Mouse (Mus musculus): ENCODE results near the gene Nradd. TPM values are rescaled to one million over a fixed set of nuclear protein-coding genes. Genes with fewer than 3 reads are reported as not detected.

Gene Nradd
- total RNA-seq (2021) = 10 to 100 TPM; 11.0 to 14.0 TPM
- long read RNA-seq, experiment 1, transcript Nradd-201 (5 exons, 1,223 nt) = major isoform, 7 of 10 reads
- long read RNA-seq, experiment 1, partial matches to known transcripts = 0 of 10 reads
- long read RNA-seq, experiment 1, other reads (novel, unspliced or antisense) = 3 of 10 reads
- long read RNA-seq, experiment 2, transcript Nradd-201 (5 exons, 1,223 nt) = major isoform, 25 of 31 reads
- long read RNA-seq, experiment 2, partial matches to known transcripts = 0 of 31 reads
- long read RNA-seq, experiment 2, other reads (novel, unspliced or antisense) = 6 of 31 reads

DNA sequence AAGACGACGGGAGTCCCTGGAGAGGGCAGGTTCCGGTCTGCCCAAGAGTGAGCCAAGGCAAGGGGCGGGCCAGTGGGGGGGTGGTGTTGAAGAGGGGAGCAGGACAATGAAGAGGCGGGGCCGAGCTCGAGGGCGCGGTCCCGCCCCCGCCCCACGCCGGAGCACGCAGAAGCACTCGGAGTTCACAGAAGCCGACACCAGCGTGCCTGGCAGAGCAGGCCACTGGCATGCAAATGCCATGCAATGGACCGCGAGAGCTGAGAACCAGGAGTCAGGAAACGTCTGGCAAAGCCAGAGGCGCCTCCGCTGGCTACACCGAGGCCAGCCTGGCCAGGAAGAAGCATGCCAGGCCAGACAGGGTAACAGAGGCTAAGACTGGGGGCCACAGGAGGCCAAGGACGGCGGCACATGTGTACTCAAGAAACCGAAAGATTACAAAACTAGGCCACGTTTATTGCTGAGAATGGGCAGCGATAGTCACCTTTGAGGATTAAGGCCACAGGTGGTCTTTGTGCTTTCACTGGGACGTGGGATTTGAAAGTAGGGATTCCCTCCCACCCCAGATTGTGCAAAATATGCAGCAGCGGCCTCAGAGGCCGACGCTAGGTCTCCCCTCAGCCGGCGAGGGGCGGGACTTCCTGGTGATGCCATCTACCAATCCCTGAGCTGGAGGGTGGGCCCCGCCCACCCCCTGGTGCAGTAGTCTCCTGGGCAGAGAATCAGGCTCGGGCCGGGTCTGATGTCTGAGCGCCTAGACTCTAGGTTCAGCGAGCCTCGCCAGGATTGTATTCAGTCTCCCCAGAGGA is at the start of gene Nradd:
Nradd (minus strand) TSS at position 92 of the 806 bp plus-strand sequence.
- peak; percentile 80 to 83 for DNase-seq (ENCODE audit: low spot score in 2 of 2)

DNA sequence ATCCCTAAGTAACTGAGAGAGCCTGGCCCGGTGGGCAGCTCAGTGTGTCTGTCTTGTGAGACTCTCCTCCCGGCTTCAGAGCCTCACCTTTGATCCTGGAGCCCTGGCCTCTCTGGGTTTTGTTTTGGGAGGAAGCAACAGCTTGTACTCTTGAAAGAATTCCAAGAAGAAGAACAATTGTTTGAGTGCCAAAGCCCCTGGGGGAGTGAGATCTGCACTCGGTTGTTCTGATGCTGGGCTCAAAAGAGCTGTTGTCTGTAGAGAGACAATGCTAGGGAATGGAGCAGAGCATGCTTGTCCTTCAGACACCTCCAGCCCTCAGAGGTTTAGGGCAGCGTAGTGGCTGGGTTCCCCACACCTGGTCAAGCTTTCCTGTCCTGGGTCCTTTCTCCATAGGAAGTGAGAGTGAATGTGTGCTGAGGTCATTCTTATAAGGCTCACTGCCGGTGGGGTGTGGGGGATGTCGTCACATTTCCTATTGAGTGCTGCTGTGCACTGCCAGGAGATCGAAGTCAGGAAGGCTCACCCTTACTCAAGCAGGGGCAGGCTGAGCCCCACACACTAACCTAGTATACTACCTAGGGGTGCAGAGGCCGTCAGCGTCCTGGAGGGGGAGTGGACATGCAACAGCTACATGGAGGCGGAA is 49.0 kb upstream of the Nradd start:
- DNase-seq (ENCODE audit: low spot score in 2 of 2) = no peak

DNA sequence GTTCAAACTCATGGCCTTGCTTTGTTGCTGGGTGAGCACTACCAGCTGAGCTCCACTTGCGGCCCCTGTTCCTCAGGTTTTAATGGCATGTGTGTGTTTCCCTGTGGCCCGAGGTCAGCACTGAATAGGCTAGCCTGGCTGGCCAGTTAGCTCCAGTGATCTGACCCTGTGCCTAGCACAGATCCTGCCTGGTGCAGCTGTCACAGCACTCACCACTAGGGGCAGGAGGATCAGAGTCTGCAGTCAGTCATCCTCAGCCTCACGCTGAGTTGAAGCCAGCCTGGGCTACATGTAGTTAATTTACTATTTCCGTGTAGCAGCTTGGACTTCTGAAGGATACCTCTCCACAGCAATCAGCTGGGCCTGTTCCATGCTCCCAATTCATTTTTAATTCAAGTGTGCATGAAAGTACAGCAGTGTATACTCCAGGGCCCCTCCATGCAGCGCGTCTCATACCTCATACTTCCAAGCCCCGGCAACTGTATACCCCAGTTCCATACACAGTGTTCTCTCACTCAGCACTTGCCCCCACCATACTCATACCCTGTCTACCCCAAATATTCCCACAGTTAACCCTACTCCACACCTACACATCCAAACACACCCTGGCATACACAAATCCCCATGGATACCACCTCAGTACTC is 48.3 kb upstream of the Nradd start:
- DNase-seq (ENCODE audit: low spot score in 2 of 2) = no peak

DNA sequence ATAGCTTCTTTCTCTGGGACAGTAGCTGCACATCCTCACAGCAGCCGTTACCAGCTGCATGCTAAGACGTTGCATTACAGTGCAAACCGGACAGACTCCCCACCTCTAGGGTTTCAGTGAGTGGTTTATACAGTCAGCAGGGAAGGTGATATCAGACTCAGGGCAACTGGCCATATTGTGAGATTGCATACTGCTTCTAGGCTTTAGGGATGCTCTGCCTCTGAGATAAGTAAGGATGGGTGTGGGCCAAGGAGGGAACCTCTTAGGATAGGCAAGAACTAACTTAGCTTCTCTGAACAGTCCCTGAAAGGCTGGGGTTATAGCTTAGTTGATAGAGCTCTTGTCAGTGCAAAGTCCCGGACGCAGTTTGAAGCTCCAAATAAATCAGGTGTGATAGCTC is 45.5 kb upstream of the Nradd start:
- DNase-seq (ENCODE audit: low spot score in 2 of 2) = no peak

DNA sequence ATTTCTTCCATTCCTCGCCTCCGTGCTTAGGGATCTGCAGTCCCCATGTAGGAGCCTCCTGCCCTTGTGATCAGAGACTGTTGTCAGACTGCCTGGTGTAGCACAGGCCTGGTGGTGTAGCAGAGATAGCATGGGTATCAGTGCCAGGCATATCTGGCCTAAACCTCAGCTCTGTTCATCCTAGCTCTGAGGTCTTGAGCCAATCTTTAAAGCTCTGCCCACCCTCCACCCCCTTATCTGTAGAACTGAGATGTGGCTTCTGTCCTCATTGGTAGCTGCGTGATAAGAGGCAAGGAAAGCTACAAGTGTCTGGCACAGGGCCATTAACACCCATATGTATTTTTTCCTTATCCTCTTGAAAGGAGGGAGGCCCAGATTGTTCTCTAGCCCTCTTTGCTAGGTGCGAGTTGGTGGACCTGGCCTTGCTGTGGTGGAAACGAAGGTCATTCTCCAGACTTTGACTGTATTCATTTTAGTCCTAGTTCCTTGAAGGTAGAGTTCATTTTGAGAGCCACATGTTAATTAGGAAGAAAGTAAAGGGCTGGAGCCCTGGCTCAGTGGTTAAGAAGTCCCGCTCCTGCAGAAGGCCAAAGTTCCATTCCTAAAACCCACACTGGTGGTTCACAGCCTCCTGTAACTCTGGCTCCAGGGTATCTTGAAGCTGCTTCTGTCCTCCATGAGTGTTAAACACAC is 44.5 kb upstream of the Nradd start:
- DNase-seq (ENCODE audit: low spot score in 2 of 2) = no peak

DNA sequence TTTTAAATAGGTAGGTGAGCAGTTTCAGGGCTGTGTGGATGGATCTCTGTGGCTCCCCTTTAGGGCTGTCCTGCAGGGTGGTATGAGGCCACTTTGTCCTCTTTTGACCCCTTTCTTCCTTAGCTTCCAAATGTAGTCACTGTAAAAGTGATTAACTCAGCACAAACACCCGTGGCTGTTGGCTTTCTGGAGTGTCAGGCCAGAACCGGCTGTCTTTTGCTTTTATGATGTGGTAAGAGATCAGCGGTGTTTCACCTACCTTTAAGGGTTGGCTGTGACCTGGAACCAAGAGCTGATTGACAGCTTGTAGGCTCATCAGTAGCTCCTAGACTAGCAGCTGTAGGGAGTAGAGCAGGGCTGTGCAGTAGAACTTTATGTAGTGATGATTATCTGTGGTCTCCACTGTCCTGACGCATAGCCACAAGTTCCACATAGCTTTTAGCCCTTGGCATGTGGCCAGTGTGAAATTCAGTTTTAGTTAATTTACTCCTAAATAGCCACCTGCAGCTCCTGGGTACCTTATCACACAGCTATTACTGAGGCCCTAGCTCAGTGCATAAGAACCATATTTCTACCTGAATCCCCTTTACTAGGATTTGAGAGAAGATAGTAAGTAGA is 43.1 kb upstream of the Nradd start:
- no peak for DNase-seq (ENCODE audit: low spot score in 2 of 2)

DNA sequence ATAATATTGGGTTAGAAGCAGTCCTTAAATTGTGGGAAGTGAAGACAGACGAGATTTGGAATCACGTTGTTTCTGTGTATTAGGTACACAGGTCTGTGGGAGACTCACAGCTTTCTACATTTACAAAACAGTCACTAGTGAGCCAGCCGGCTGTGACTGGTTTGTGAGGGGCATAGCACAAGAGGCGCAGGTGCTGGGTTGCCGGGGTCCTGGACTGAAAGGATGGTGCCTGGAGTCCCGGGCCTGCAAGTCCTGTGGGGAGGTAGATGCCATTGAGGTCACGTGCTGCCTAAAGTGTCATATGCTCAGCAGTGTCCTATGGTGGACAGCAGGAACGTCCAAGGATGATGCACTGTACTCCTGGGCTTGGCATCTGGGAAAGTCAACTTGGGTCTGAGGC is 42.1 kb upstream of the Nradd start:
- DNase-seq (ENCODE audit: low spot score in 2 of 2) = no peak

DNA sequence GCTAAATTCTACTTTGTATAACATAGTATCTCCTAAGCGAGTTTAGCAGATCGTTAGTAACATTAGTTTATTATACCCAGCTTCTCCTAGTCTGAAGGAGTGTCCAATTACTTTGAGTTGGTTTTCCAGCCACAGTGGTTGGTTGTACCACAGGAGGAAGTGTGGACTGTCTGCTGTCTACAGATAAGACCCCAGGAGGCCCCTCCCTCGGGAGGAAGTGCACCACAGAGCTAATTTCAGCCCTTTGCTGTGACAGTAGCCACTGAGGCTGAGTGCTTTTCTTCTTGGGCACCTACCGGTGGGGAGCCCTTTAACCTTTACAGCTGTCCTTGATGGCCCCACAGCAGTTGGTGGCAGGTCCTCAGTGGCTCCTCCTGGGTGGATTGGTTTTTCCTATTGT is 41.7 kb upstream of the Nradd start:
- DNase-seq (ENCODE audit: low spot score in 2 of 2) = no peak

DNA sequence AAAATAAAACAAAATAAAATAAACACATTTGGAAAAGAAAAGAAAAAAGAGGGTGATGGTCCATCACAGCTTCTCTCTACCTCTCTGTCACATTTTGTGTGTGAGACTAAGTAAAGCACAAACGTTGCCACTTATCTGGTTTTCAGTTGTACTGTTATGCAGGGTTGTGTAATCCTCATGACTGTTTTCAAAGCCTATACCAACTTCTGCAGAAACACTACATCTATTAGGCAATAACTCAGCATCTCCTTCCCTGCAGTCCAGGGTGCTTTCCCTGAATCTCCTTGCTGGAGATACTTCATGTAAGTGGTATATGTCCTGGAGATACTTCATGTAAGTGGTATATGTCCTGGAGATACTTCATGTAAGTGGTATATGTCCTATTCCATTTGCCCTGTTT is 38.6 kb upstream of the Nradd start:
- no peak for DNase-seq (ENCODE audit: low spot score in 2 of 2)

DNA sequence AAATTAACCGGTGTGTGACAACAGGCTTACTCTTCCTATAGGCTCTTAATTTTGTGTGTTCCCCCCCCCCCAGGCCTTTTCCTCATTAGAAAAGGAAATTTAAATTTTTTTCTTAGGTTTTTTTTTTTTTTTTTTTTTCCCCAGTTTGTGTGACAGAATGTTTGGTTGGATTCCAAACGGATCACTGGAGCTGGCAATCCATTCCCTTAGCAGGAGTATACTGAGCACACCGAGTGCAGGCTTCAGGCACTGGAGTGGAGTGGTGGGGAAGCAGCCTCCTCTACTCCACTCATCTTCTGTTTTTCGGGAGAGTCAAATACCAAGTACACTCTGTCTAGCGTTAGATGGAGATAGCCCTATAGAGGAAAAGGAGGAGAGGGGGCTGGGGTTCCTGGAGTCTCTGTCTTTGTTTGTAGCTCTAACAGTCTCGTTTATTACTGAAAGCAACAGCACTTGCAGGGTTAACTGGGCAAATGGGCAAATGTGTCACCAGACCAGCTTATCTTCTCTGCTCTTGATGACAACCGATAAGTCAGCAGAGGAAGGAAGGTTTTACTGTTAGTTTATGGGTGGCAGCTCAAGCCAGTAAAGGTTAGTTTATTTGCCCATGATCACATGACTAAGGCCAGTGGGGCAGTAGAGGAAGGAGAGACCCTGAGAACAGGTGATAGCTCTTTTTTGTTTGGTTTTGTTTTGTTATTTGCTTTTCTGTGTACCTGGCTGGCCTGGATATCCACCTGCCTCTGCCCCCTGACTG is 36.8 kb upstream of the Nradd start:
- DNase-seq (ENCODE audit: low spot score in 2 of 2) = no peak

DNA sequence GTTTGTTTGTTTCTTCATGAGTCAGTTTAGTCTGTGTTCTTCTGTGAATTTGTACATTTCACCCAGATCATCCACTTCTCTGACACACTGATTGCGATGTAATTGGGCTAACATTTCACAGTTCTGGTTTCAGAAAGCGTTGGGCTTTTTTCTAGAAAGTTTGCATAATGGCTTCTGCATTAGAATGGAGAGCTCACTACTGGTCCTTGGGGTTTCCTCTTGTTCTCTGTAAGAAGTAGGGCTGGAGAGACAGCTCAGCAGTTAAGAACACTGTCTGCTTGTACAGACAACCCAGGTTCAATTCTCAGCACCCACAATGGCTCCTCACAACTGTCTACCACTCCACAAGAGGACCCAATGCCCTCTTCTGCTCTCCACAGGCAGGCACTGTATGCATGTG is 36.0 kb upstream of the Nradd start:
- DNase-seq (ENCODE audit: low spot score in 2 of 2) = no peak

DNA sequence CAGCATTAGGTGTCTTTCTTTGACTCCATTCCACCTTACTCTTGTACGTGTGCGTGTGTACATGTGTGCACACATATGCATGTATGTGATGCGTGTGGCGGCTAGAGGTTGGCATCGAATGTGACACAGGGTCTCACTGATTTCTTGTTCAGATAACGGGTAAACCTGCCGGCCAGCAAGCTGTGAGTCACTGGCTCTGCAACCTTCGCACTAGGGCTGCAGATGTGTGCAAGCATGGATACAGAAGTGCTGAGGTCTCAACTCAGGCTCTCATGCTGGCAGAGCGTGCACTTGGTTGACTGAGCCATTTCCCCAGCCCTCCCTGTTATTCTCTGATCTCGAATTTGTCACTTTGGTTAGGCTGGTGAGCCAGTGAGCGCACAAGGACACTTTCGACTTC is 35.3 kb upstream of the Nradd start:
- DNase-seq (ENCODE audit: low spot score in 2 of 2) = no peak

DNA sequence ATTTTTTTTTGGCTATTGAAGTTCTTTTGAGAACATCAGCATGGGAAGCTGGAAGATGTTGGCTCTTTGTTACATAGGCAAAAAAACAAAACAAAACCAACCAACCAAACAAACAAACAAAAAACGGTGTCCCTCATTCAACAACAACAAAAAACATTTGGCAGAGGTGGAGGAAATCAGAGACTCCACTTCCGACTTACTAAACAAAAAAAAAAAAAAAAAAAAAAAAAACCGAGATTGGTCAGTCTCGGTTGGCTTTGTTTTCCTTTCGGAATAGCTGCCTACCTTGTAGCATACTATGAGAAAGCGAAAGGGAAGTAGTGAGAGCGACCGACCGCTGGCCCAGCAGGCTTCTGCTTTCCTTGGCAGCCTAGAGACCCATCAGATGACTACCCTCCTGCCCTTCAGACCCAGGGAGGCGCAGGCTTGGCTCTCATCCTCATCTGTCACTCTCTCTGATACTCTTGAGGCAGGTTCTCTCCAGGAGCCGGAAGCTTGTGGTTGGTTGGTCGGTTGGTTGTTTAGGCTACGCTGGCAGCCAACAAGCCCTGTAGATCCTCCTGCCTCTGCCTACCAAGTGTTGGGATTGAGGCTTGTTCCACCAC is 33.3 kb upstream of the Nradd start:
- no peak for DNase-seq (ENCODE audit: low spot score in 2 of 2)

DNA sequence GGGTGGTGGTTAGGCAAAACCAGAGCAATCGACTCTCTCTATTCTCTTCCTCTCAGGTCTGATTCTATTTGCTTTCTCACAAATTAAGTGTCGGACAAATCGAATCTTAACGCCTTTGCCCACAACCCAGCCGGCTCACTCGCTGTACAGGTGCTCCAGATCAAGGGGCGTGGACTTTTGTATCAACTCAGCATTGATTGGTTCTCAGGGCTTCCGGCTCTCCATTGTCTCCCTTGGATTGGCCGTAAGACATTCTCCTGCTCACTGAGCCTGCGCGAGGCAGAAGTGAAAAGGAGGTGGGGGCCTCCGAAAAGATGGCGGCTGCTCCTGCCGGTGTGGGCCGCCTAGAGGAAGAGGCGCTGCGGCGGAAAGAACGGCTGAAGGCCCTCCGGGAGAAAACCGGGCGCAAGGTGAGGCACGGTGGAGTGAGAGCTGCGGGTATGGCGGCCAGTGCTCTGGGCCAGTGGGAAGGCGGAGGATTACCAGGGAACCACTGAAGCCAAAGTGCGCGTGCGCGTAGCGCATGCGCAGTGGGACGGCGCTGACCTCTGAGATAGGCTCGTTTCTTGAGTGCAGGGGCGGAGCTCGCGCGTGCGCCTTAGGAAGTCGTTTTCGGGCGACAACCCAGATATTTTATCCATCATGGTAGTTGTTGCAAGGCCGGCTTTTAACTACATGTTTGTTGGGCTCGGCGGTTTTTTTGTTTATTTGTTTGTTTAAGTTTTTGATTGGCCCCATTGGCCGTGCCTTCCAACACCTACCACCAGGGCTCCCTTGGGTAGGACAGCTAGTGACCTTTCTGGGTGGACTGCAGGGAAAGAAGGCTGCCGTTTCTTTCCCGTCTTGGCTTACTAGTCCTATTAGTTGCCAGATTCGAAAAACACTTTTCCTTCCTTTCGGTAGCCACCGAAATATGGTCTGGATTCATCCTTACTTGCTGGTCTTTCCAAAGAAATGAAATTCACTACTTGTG is 32.3 kb upstream of the Nradd start, which contains the start of gene Ccdc12:
Ccdc12 (plus strand) TSS at position 255 of the 973 bp plus-strand sequence.
- peak; percentile 94 for DNase-seq (ENCODE audit: low spot score in 2 of 2)

DNA sequence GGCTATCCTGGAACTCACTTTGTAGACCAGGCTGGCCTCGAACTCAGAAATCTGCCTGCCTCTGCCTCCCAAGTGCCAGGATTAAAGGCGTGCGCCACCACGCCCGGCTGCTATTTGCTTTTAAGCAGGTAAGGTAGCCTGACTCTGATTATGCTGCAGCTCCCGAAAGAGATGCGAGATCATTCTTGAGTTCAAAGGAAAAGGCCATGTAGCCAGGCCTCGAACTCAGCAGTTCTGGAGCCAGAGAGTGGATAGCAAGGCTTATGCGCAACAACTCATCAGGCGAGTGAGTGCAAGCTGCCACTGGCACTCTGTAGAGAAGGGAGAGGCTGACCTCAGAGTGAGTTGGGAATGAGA is 31.4 kb upstream of the Nradd start:
- no peak for DNase-seq (ENCODE audit: low spot score in 2 of 2)

DNA sequence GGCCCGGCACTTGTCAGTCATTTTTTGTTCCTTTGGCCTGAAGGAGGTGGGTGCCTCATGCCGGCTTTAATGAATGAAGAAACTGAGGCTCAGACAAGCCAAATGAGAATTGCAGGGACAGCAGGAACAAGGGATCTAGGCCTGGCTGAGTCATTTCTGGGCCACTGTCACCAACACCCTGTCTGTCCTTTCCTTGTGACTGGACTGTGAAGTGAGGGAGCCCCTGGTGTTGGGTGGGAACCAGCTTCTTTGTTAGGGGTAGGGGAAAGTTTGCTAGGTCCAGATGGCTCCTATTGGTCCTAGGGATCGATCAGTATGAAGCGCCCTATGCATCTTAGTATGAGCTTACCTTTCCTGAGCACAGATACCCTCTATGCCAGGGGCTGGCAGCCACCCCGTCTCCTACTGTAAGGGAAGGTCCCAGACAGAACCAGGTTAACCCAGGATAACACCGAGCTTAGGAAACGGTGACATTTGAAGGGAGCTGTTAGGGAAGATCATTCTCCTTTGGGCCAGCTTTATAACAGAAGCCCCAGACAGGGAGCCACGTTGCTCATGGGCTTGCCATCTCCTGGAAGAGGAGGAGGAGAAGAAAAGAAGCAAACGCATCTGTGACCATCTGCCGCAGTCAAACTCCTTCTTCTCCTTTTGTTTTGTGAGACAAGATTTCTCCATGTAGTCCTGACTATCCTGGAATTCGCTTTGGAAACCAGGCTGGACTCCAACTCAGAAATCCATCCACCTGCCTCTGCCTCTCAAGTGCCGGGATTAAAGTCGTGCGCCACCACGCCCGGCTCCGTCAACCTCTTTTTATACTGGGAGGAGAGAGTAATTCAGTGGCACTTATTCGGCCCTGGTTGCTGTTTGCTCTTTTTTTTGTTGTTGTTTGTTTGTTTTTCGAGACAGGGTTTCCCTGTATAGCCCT is 30.7 kb upstream of the Nradd start:
- DNase-seq (ENCODE audit: low spot score in 2 of 2) = no peak

Measured in adrenal gland, adult 18-20 months (tissue).